Mouse (Mus musculus) myocyte (in vitro differentiated cells): Measurements from ENCODE around the gene Rasa4. TPM values are rescaled to one million over a fixed set of nuclear protein-coding genes. Genes with fewer than 3 reads are reported as not detected.
"Not testable (repeated sequence)": the region's sequence is repeated elsewhere in the genome, so short reads cannot be mapped to it uniquely, and the experiment has no call there.

Experiments used
- H3K27me3 ChIP-seq: one replicate; pipeline ENCODE4 v1.6.1; 2011; ENCODE audit not compliant: control insufficient read depth, insufficient read depth, insufficient read length
- H3K36me3 ChIP-seq: one replicate; pipeline ENCODE4 v1.6.1; 2011; ENCODE audit not compliant: control insufficient read depth, insufficient read depth
- H3K4me2 ChIP-seq: one replicate; pipeline ENCODE4 v1.6.1; 2011; ENCODE audit warnings: low read depth, control low read depth
- H3K4me3 ChIP-seq: one replicate; pipeline ENCODE4 v1.5.1; 2011; ENCODE audit warnings: mild to moderate bottlenecking, control low read depth, moderate library complexity
- H3K79me2 ChIP-seq: one replicate; pipeline ENCODE4 v1.6.1; 2011; ENCODE audit not compliant: control insufficient read depth, insufficient read depth
- H3ac ChIP-seq: one replicate; pipeline ENCODE4 v1.6.1; 2011; ENCODE audit not compliant: control insufficient read depth, insufficient read length
- CEBPB ChIP-seq: IDR thresholded peaks from 2 replicates; pipeline ENCODE4 v1.6.1; 2011; ENCODE audit warnings: mild to moderate bottlenecking, moderate library complexity; ENCODE audit not compliant: poor library complexity, insufficient read depth, severe bottlenecking
- E2F4 ChIP-seq: IDR thresholded peaks from one replicate; pipeline ENCODE4 v1.6.1; 2011; ENCODE audit warnings: mild to moderate bottlenecking, control low read depth, moderate library complexity; ENCODE audit not compliant: insufficient read depth
- MAX ChIP-seq: IDR thresholded peaks from one replicate; pipeline ENCODE4 v1.6.1; 2011; ENCODE audit warnings: low read depth, mild to moderate bottlenecking, control low read depth
- MYOD1 ChIP-seq, 3 experiments: IDR thresholded peaks; one replicate each; pipeline ENCODE4 v1.6.1; 2011; ENCODE audit warnings: control low read depth in 2 of 3, low read depth in 2 of 3, mild to moderate bottlenecking in 2 of 3, moderate library complexity in 1 of 3; ENCODE audit not compliant: insufficient read length in 2 of 3, control insufficient read depth in 1 of 3
- MYOG ChIP-seq, 3 experiments: IDR thresholded peaks; one replicate each; pipeline ENCODE4 v1.6.1; 2011; ENCODE audit warnings: control low read depth in 2 of 3, low read depth in 2 of 3, mild to moderate bottlenecking in 2 of 3; ENCODE audit not compliant: insufficient read length in 2 of 3, control insufficient read depth in 1 of 3, insufficient read depth in 1 of 3
- POLR2A ChIP-seq: IDR thresholded peaks from one replicate; pipeline ENCODE4 v1.6.1; 2011; ENCODE audit warnings: low read depth, mild to moderate bottlenecking, control low read depth, moderate library complexity; ENCODE audit not compliant: insufficient read length
- POLR2AphosphoS2 ChIP-seq: IDR thresholded peaks from one replicate; pipeline ENCODE4 v1.6.1; 2011; ENCODE audit warnings: low read depth, control low read depth; ENCODE audit not compliant: insufficient read length
- REST ChIP-seq: IDR thresholded peaks from one replicate; pipeline ENCODE4 v1.6.1; 2011; ENCODE audit warnings: mild to moderate bottlenecking, control low read depth, moderate library complexity; ENCODE audit not compliant: insufficient read depth, insufficient read length
- SRF ChIP-seq: IDR thresholded peaks from one replicate; pipeline ENCODE4 v1.6.1; 2011; ENCODE audit warnings: low read depth; ENCODE audit not compliant: control insufficient read depth, insufficient read length
- TCF12 ChIP-seq: IDR thresholded peaks from one replicate; pipeline ENCODE4 v1.6.1; 2011; ENCODE audit warnings: mild to moderate bottlenecking, control low read depth; ENCODE audit not compliant: poor library complexity, insufficient read depth, severe bottlenecking
- TCF3 ChIP-seq: IDR thresholded peaks from one replicate; pipeline ENCODE4 v1.6.1; 2011; ENCODE audit warnings: low read depth, control low read depth; ENCODE audit not compliant: insufficient read length
- USF1 ChIP-seq: IDR thresholded peaks from one replicate; pipeline ENCODE4 v1.6.1; 2011; ENCODE audit warnings: low read depth, mild to moderate bottlenecking, control low read depth, moderate library complexity
- polyA plus RNA-seq: library from polyadenylated mRNA; unstranded; fragments of >200 nt; fragmentation: generic; extraction: Trizol; gene quantifications from one replicate; pipeline ENCODE4 v1.2.1, GENCODE M21; 2012; ENCODE audit warnings: missing spikeins

Rasa4 gene
- polyA plus RNA-seq, 1 experiment, result 26.9 TPM

- no peak for TF ChIP-seq SRF
- TF ChIP-seq REST, result no peak
- TF ChIP-seq POLR2AphosphoS2, result no peak
- TF ChIP-seq E2F4, result no peak
- no peaks in the 10 kb centered on the region for H3K36me3 ChIP-seq
- H3K4me3 ChIP-seq, result no peak overlapping the region
- H3K4me2 ChIP-seq, result no peak overlapping the region
- H3ac ChIP-seq, result no peak overlapping the region
- H3K79me2 ChIP-seq, result no peaks in the 10 kb centered on the region
- H3K27me3 ChIP-seq, result no peaks in the 10 kb centered on the region
Measured at GRCm38 (mm10) chr5:136045987-136046386, 37.7 kb upstream of the Rasa4 start.

- H3K36me3 ChIP-seq, H3K4me2 ChIP-seq: not testable (repeated sequence)
Measured at GRCm38 (mm10) chr5:136048541-136048940, 35.2 kb upstream of the Rasa4 start.

DNA sequence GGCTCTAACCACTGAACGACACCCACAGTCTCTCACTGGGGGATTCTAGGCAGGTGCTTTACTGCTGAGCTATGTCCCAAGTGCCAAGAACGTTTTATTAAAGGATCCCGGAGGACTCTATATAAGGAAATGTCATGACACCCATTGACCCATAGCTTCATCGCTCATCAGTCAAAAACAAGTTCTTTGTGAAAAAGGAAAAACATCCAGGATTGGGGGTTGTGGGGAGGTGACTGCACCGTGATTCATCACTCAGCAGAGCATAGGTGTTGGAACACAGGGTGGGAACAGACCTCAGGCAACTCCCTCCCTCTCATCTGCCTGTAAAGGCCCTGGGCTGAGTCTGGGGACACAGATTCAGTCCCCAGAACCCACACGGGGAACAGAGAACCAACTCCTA, 33.8 kb upstream of the Rasa4 start:
- Histone ChIP-seq H3K4me2 (no peak overlapping the region), H3K27me3 (no peaks in the 10 kb centered on the region), H3K4me3 (no peak overlapping the region), H3K79me2 (no peaks in the 10 kb centered on the region), H3K36me3 (no peaks in the 10 kb centered on the region), H3ac (no peak overlapping the region)
- no peak for TF ChIP-seq TCF3
- no peak for TF ChIP-seq CEBPB
- TF ChIP-seq TCF12, result no peak
- no peak for TF ChIP-seq SRF
- TF ChIP-seq POLR2AphosphoS2, result no peak
- no peak for TF ChIP-seq USF1
- no peak for TF ChIP-seq REST
- TF ChIP-seq E2F4, result no peak
- no peak for TF ChIP-seq MYOG (IDR thresholded peaks at IDR 0.05; ENCODE audit: control insufficient read depth in 1 of 3, insufficient read depth in 1 of 3, insufficient read length in 2 of 3, low read depth in 2 of 3)
- no peak for TF ChIP-seq MAX
- TF ChIP-seq MYOD1 (IDR thresholded peaks at IDR 0.05; ENCODE audit: control insufficient read depth in 1 of 3, insufficient read length in 2 of 3, low read depth in 2 of 3), result no peak
- TF ChIP-seq POLR2A, result no peak

More at GRCm38 (mm10) chr5:136048541-136048940, 35.2 kb upstream of the Rasa4 start:
- H3K79me2 ChIP-seq, H3ac ChIP-seq, H3K27me3 ChIP-seq, H3K4me3 ChIP-seq: not testable (repeated sequence)

- no peak overlapping the region for H3ac ChIP-seq
- H3K27me3 ChIP-seq, result no peaks in the 10 kb centered on the region
- H3K4me3 ChIP-seq, result no peak overlapping the region
- no peak for TF ChIP-seq REST
- no peak for TF ChIP-seq CEBPB
- TF ChIP-seq MAX, result peak; percentile 78
- TF ChIP-seq SRF, result no peak
- no peak for TF ChIP-seq E2F4
- TF ChIP-seq TCF3, result no peak
- H3K79me2 ChIP-seq, result no peaks in the 10 kb centered on the region
- peak overlapping the region; percentile 51 for H3K4me2 ChIP-seq
- no peaks in the 10 kb centered on the region for H3K36me3 ChIP-seq
Measured at GRCm38 (mm10) chr5:136051231-136052085, 32.3 kb upstream of the Rasa4 start.

DNA sequence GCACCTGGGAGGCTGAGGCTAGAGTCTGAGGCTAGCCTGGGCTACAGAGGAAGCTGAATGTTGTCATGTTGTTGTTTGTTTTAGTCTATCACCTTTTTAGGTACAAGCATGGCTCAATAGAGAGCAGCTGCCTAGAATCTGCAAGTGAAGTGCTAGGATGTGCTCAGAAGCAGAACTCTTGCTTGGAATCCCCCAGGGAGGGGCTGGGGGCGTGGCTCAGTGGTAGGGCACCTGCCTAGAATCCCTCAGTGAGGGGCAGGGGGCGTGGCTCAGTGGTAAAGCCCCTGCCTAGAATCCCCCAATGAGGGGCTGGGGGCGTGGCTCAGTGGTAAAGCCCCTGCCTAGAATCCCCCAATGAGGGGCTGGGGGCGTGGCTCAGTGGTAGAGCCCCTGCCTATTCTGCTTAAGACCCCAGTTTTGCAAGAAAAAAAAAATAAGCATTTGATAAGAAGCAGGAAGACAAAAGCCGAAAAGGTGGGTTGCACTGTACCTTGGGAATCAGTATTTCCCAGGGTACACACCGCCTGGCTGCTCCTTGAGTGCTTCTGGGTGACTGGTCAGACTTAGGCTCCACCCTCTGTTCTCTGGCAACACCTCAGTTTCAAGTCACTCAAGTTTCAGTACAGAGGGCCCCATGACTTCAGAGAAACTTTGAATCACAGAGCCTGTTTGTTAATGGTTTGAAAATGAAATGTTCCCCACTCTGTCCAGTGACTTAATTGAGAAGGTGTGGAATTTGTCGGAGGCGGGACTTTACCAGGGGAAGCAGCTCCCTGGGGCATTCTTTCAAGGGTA, 30.7 kb upstream of the Rasa4 start:
- Histone ChIP-seq H3K79me2 (no peaks in the 10 kb centered on the region), H3K36me3 (no peaks in the 10 kb centered on the region), H3K27me3 (no peaks in the 10 kb centered on the region), H3ac (no peak overlapping the region), H3K4me2 (no peak overlapping the region), H3K4me3 (no peak overlapping the region)
- TF ChIP-seq E2F4 (no peak), MAX (no peak)
